Mouse (Mus musculus): ENCODE measurements around the gene Uox. TPM values are rescaled to one million over a fixed set of nuclear protein-coding genes. Genes with fewer than 3 reads are reported as not detected.

Gene Uox
- polyA plus RNA-seq (2015; fragmentation: Nextera tagmentation; extraction: Ambion mirVana): 97.0 and 121 TPM in 2 replicates

DNA sequence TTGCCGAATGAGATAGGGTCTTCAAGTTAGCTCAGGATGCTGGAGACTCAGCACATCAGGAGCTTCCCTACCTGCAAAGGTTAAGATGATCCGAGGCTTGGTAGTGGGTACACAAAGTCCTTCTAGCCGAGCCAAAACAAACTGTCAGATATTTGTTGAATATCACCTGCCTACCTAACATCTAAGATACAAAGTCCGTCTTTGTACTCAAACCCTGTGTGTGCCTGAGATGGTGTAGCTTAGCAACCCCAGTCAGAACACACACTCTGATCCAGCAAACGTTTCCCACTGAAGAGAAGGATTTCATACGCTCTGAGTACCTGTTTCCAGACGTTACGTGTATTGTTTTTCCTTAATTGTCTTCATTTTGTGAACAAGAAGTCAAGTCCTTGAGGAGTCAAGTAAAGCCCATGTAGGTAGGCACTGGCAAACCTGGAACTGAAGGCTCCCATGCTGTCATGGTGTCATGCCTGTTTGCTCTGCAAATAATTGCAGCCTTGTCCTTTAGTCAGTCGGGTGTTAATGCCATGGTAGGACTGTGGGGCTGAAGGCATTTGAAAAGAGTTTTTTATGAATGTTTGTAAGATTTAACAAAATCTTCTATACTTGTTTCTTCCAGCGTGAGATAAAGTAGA is at the start of gene Uox:
Uox (plus strand) TSS at position 279 of the 635 bp plus-strand sequence.
- ATAC-seq (ENCODE audit: low read depth): peak; percentile 86
- Histone ChIP-seq H3K27ac (ENCODE audit: low read length) (peak within 1 kb of the TSS; percentile 78), H3K9me3 (replicated peaks; ENCODE audit: control insufficient read depth, low read length) (no peaks in the 10 kb centered on the region), H3K36me3 (ENCODE audit: control insufficient read depth, insufficient read depth) (no peaks in the 10 kb centered on the region), H3K4me2 (ENCODE audit: low read depth, low read length) (no peak within 1 kb of the TSS), H3K4me3 (ENCODE audit: low read depth, low read length) (no peak within 1 kb of the TSS), H3K4me1 (ENCODE audit: control insufficient read depth, low read depth, low read length) (peaks cover 2% of the 10 kb centered on the region), H3K9ac (ENCODE audit: low read depth, low read length) (no peak within 1 kb of the TSS), H3K27me3 (ENCODE audit: control insufficient read depth, insufficient read depth, low read depth, low read length) (no peaks in the 10 kb centered on the region)
- 60% methylated on average over 10 of the region's 10 CpGs for WGBS (ENCODE audit: insufficient replicate concordance)

DNA sequence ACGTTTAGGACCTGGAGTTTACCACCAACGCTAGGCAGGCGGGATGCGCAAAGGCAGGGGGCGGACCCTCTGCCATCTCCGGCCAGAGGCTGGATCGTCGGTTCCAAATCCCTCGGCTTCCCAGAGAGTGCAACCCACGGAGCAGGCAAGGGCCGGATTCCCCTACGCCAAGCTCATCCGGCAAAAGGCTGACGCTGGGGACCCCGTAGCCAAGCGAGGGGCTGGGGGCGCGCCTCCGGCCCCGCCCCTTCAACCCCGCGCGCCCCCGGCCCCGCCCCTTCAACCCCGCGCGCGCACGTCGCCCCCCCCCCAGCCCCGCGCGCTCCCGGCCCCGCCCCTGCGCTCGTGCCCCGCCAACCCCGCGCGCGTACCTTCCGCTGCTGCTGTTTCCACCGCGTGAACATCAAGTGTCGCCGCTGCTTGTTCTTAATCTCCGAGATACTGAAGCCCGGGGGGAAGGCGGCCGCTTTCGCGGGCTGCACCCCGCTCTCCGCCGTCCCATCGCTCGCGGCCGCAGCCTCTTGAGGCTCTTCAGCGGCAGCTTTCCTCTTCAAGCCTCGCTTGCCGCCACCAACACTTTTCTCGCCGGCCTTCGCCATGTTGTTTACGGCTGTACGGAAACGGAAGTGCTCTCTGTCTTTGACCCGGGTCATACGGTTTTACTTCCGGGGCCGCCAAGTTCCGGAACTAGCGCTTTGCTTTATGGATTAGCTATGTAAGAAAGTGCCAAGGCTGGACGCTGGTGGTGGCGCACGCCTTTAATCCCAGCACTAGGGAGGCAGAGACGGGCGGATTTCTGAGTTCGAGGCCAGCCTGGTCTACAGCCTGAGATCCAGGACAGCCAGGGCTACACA is 49.2 kb upstream of the Uox start, which contains the start of gene Rpf1:
Rpf1 (minus strand) TSS at position 632 of the 854 bp plus-strand sequence.
- ATAC-seq (ENCODE audit: low read depth): peak; percentile 97
- Histone ChIP-seq H3K27me3 (ENCODE audit: control insufficient read depth, insufficient read depth, low read depth, low read length) (no peaks in the 10 kb centered on the region), H3K27ac (ENCODE audit: low read length) (peak within 1 kb of the TSS; percentile 98), H3K9ac (ENCODE audit: low read depth, low read length) (peak within 1 kb of the TSS; percentile 89), H3K4me3 (ENCODE audit: low read depth, low read length) (peak within 1 kb of the TSS; percentile 94), H3K9me3 (replicated peaks; ENCODE audit: control insufficient read depth, low read length) (no peaks in the 10 kb centered on the region), H3K4me1 (ENCODE audit: control insufficient read depth, low read depth, low read length) (peaks cover 3% of the 10 kb centered on the region), H3K4me2 (ENCODE audit: low read depth, low read length) (peak within 1 kb of the TSS; percentile 75), H3K36me3 (ENCODE audit: control insufficient read depth, insufficient read depth) (peaks cover 13% of the 10 kb centered on the region)
- WGBS (ENCODE audit: insufficient replicate concordance): under 1% methylated on average over 61 of the region's 82 CpGs

DNA sequence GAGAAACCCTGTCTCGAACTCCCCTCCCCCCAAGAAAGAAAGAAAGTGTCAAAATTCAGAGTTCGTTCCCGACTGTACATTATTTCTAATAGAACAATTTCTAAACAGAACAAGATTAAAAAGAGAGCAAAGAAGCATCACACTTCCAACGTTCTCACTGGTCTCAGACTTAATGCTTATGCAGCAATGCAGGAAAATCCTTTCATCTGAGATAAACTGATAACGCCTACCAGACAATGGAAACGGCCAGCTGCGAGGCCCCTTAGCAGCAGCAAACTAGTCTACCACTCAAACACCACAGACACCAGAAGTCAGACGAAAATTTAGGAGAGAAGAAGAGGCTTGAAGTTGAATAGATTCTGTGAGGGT is 48.6 kb upstream of the Uox start:
- Histone ChIP-seq H3K4me3 (ENCODE audit: low read depth, low read length) (peak overlapping the region; percentile 94), H3K9me3 (replicated peaks; ENCODE audit: control insufficient read depth, low read length) (no peaks in the 10 kb centered on the region), H3K36me3 (ENCODE audit: control insufficient read depth, insufficient read depth) (peaks cover 13% of the 10 kb centered on the region), H3K4me2 (ENCODE audit: low read depth, low read length) (peak overlapping the region; percentile 75), H3K9ac (ENCODE audit: low read depth, low read length) (peak overlapping the region; percentile 89), H3K27me3 (ENCODE audit: control insufficient read depth, insufficient read depth, low read depth, low read length) (no peaks in the 10 kb centered on the region), H3K27ac (ENCODE audit: low read length) (peak overlapping the region; percentile 98), H3K4me1 (ENCODE audit: control insufficient read depth, low read depth, low read length) (peaks cover 3% of the 10 kb centered on the region)
- 5% methylated on average over 8 of the region's 8 CpGs for WGBS (ENCODE audit: insufficient replicate concordance)
- no peak for ATAC-seq (ENCODE audit: low read depth)

DNA sequence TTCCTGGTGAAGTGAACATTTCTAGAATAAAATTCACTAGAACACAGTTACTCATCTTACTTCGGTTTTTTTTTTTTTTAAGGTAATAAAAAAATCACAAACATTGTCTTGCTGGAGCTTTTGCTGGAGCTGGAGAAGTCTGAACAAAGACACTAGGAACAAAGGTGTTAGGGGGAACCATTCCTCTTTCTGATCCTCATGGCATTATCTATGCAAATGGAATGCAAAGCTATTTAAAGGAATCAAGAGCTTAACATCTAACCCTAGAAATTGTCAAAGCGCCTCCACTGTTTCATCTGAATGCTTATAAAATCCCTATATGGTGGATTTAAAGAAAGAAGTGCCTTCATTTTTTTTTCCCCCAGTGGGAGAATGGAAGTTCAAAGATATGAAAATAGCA is 41.9 kb upstream of the Uox start:
- WGBS (ENCODE audit: insufficient replicate concordance): 50% methylated on average over 2 of the region's 2 CpGs
- Histone ChIP-seq H3K9ac (ENCODE audit: low read depth, low read length) (no peak overlapping the region), H3K36me3 (ENCODE audit: control insufficient read depth, insufficient read depth) (no peaks in the 10 kb centered on the region), H3K27ac (ENCODE audit: low read length) (no peak overlapping the region), H3K27me3 (ENCODE audit: control insufficient read depth, insufficient read depth, low read depth, low read length) (no peaks in the 10 kb centered on the region), H3K9me3 (replicated peaks; ENCODE audit: control insufficient read depth, low read length) (no peaks in the 10 kb centered on the region), H3K4me2 (ENCODE audit: low read depth, low read length) (no peak overlapping the region), H3K4me1 (ENCODE audit: control insufficient read depth, low read depth, low read length) (no peaks in the 10 kb centered on the region), H3K4me3 (ENCODE audit: low read depth, low read length) (no peak overlapping the region)
- ATAC-seq (ENCODE audit: low read depth): no peak

DNA sequence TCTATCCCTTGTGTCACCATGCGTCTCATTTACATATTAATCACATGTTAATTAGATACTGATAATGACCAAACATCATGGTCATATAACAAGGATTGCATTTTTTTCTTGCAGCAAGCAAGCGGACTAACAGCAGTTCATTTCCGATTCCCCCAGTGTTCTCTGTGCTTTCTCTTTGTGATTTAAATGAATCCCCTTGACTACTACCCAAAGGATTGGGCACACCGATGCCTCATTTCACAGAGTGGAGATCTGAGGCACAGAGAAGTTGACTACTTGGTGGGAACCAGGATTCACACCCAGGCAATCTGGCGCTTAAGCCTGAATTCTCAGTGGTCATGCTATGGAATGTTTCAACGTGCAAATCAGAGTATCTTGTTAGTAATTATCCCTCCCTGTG is 35.2 kb upstream of the Uox start:
- no peaks in the 10 kb centered on the region for H3K36me3 ChIP-seq (ENCODE audit: control insufficient read depth, insufficient read depth)
- ATAC-seq (ENCODE audit: low read depth): no peak
- H3K4me3 ChIP-seq (ENCODE audit: low read depth, low read length): no peak overlapping the region
- no peak overlapping the region for H3K9ac ChIP-seq (ENCODE audit: low read depth, low read length)
- no peak overlapping the region for H3K27ac ChIP-seq (ENCODE audit: low read length)
- 53% methylated on average over 6 of the region's 6 CpGs for WGBS (ENCODE audit: insufficient replicate concordance)
- no peaks in the 10 kb centered on the region for H3K9me3 ChIP-seq (replicated peaks; ENCODE audit: control insufficient read depth, low read length)
- H3K27me3 ChIP-seq (ENCODE audit: control insufficient read depth, insufficient read depth, low read depth, low read length): no peaks in the 10 kb centered on the region
- H3K4me1 ChIP-seq (ENCODE audit: control insufficient read depth, low read depth, low read length): no peaks in the 10 kb centered on the region
- H3K4me2 ChIP-seq (ENCODE audit: low read depth, low read length): no peak overlapping the region

DNA sequence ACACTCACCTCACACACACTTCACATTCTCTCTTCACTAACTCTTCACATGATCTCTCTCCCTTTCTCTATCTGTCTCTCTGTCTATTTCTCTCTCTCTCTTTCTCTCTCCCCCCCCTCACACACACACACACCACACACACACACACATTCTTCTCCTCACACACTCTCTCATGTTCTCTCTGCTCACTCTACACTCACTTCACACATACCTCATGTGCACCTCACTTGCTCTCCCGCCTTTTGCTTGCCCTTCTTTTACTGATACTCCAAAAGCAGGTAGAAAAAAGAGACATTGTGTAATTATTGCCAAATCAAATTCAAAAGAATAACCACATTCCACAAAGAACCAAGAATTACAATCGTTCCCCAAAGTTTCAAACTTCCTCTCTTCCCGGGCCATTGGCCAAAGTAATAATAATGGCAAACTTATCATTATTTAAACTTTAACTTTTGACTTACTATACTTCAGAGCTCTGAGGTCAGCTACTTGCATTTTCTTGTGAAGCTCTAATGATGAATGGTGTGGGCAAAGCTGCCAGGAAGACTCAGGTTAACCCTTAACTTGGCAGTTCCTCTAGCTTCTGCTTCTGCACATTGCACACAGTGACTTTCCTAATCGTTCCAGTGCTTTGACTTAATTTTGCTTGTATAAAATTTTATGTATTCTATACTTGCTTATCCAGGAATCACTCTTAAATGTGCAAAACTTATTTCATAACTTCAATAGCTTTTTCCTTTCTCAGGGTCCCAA is 29.5 kb upstream of the Uox start:
- no peaks in the 10 kb centered on the region for H3K36me3 ChIP-seq (ENCODE audit: control insufficient read depth, insufficient read depth)
- 34% methylated on average over 4 of the region's 4 CpGs for WGBS (ENCODE audit: insufficient replicate concordance)
- no peaks in the 10 kb centered on the region for H3K9me3 ChIP-seq (replicated peaks; ENCODE audit: control insufficient read depth, low read length)
- H3K9ac ChIP-seq (ENCODE audit: low read depth, low read length): no peak overlapping the region
- no peak overlapping the region for H3K27ac ChIP-seq (ENCODE audit: low read length)
- H3K4me2 ChIP-seq (ENCODE audit: low read depth, low read length): no peak overlapping the region
- H3K27me3 ChIP-seq (ENCODE audit: control insufficient read depth, insufficient read depth, low read depth, low read length): no peaks in the 10 kb centered on the region
- no peak overlapping the region for H3K4me3 ChIP-seq (ENCODE audit: low read depth, low read length)
- ATAC-seq (ENCODE audit: low read depth): no peak
- H3K4me1 ChIP-seq (ENCODE audit: control insufficient read depth, low read depth, low read length): no peaks in the 10 kb centered on the region

DNA sequence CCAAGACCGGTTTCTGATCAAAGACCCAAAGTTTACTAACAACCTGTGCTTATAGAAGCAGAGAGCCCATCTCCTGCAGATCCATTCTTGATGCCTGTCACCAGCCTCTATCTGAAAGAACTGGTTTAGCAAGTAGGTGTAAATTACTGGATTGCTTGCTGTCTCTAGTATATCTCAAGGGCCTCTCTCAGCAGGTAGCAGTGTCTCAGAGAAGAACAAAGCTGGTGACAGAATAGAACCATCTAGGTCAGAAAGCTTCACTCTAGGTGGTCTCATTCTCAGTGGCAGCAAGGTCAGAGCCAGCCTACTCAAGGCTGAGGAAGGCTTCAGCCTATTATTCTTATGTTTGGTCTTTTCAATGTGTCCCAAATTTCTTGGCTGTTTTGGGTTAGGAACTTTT is 26.6 kb upstream of the Uox start:
- ATAC-seq (ENCODE audit: low read depth): no peak

DNA sequence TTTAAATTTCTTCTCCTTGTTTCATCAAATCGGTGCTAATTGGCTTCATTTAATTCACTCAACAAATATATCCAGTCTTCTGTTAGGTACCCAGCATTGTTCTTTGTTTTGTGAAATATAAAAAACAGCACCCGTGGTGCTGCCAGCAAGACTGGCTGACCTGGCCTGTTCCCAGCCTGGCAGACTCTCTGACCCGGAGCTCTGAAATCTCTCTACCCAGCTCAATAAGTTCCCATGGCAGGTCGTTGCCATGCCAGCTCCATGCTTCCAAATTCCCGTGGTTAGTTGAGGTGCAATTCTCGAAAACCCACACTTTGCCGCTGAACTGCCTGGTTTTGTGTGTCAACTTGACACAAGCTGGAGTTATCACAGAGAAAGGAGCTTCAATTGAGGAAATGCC is 15.4 kb upstream of the Uox start:
- Histone ChIP-seq H3K9ac (ENCODE audit: low read depth, low read length) (no peak overlapping the region), H3K4me2 (ENCODE audit: low read depth, low read length) (no peak overlapping the region), H3K9me3 (replicated peaks; ENCODE audit: control insufficient read depth, low read length) (no peaks in the 10 kb centered on the region), H3K4me1 (ENCODE audit: control insufficient read depth, low read depth, low read length) (no peaks in the 10 kb centered on the region), H3K27me3 (ENCODE audit: control insufficient read depth, insufficient read depth, low read depth, low read length) (no peaks in the 10 kb centered on the region), H3K27ac (ENCODE audit: low read length) (no peak overlapping the region), H3K36me3 (ENCODE audit: control insufficient read depth, insufficient read depth) (no peaks in the 10 kb centered on the region), H3K4me3 (ENCODE audit: low read depth, low read length) (no peak overlapping the region)
- 57% methylated on average over 7 of the region's 7 CpGs for WGBS (ENCODE audit: insufficient replicate concordance)
- no peak for ATAC-seq (ENCODE audit: low read depth)

More for the DNA sequence above, 26.6 kb upstream of the Uox start:
- WGBS (ENCODE audit: insufficient replicate concordance): 26% methylated on average over 1 of the region's 1 CpGs
- no peak overlapping the region for H3K9ac ChIP-seq (ENCODE audit: low read depth, low read length)
- no peak overlapping the region for H3K4me2 ChIP-seq (ENCODE audit: low read depth, low read length)
- H3K27ac ChIP-seq (ENCODE audit: low read length): no peak overlapping the region
- H3K9me3 ChIP-seq (replicated peaks; ENCODE audit: control insufficient read depth, low read length): no peaks in the 10 kb centered on the region
- H3K4me1 ChIP-seq (ENCODE audit: control insufficient read depth, low read depth, low read length): no peaks in the 10 kb centered on the region
- no peak overlapping the region for H3K4me3 ChIP-seq (ENCODE audit: low read depth, low read length)
- H3K27me3 ChIP-seq (ENCODE audit: control insufficient read depth, insufficient read depth, low read depth, low read length): no peaks in the 10 kb centered on the region
- no peaks in the 10 kb centered on the region for H3K36me3 ChIP-seq (ENCODE audit: control insufficient read depth, insufficient read depth)

Data from liver, embryonic 16.5 days (tissue).